Mouse (Mus musculus) stomach, postnatal 0 days (tissue): ENCODE results near the gene Sept8.

Experiments used
- CTCF ChIP-seq: IDR thresholded peaks from 2 replicates; pipeline ENCODE4 v1.5.1; 2016; ENCODE audit warnings: antibody characterized with exemption, low read depth, mild to moderate bottlenecking, moderate library complexity
- EP300 ChIP-seq: optimal IDR thresholded peaks from 2 replicates; pipeline ENCODE3; 2016; ENCODE audit warnings: antibody characterized with exemption

DNA sequence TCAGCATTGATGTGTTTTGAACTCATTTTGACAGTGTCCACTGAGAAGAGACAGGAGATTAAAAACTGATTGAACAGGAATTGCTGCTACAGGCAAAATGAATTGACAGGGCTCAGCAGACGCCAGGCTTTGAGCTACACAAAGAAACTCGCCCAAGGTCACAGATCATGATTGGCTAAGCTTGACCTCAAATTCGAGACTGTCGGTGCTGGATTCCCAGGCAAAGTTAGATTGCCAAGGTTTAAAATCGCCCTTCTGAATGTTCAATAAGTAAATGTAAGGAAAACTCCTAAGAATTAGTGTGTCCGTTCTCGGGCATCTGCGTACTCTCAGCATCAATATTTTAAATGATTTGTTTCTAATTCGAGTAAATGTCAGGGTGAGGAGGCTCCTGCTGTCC lies 29.6 kb upstream of the Sept8 start:
- no peak for TF ChIP-seq CTCF
- TF ChIP-seq EP300 = no peak
